Mouse (Mus musculus) gonadal fat pad, adult 2 months (tissue): ENCODE measurements around the gene Mrtfb. TPM values are rescaled to one million over a fixed set of nuclear protein-coding genes. Genes with fewer than 3 reads are reported as not detected.

Experiments
- DNase-seq: peaks from one replicate; pipeline ENCODE4 v3.0.0-alpha.2; 2012; ENCODE audit warnings: low read depth
- polyA plus RNA-seq: library from polyadenylated mRNA; depleted of rRNA; stranded (reverse); fragments of >200 nt; gene quantifications from 2 replicates; pipeline ENCODE4 v1.2.3, GENCODE M21; 2012

The Mrtfb gene
- polyA plus RNA-seq, 1 experiment, result 8.1 TPM

GRCm38 (mm10) chr16:13401591-13401990 lies 145.3 kb downstream of the Mrtfb start:
- no peak for DNase-seq

GRCm38 (mm10) chr16:13404656-13405055 lies 148.4 kb downstream of the Mrtfb start:
- no peak for DNase-seq

DNA sequence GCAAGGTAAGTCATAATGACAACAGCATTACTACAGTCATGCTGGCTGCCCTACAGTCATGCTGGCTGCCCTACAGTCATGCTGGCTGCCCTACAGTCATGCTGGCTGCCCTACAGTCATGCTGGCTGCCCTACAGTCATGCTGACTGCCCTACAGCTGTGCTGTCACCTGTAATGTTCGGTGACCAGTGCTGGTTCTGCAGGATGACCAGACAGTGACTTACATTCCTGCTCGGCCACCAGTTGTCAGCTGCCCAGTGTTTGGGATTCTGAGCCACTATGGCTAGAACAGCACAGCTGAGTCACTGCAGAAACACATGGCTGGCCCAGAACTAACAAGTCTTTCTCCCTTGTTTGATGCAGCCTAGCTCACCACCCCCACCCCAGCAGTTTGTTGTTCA lies 149.1 kb downstream of the Mrtfb start:
- DNase-seq, result no peak

DNA sequence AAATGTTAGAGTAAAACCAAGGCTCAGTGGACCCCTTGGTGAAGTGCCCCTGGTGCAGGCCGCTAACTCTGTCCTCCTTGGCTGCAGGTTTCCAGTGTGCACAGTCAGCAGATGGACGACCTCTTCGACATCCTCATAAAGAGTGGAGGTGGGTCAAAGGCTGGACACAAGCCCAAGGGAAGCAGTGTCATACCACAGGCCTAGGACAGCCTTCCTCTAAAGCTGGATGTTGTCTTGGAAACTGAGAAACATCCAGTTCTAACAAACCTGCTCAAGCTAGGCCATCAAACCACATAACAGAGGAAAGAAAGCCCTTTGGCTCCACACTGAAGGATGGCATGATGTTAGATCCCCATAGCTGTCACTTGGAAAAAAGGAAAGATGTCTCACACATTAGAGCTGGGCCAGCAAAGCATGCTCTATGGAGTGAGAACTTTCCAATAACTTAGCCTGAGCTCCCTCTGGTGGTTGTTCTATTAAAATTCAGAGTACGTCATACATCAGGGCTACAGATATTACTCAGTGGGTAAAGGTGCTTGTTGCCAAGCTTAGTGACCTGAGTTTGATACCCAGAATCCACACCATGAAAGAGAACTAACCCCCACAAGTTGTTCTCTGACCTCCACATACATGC lies 153.4 kb downstream of the Mrtfb start:
- DNase-seq, result no peak

DNA sequence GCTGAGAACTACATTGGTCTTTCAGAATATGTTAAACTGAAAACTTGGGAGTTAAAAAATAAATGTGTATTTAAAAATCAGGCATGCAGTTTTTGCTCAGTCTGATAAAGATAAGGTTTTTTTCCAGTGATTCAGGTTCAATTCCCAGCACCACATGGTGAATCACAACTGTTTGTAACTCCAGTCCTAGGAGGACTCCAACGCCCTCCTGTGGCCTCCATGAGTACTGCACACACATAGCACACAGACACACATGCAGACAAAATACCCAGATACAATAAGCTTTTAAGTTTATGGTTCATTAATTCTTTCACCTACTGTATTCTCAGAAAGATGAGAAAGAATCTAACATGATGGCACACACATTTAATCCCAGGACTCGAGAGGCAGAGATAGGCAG lies 154.5 kb downstream of the Mrtfb start:
- no peak for DNase-seq

DNA sequence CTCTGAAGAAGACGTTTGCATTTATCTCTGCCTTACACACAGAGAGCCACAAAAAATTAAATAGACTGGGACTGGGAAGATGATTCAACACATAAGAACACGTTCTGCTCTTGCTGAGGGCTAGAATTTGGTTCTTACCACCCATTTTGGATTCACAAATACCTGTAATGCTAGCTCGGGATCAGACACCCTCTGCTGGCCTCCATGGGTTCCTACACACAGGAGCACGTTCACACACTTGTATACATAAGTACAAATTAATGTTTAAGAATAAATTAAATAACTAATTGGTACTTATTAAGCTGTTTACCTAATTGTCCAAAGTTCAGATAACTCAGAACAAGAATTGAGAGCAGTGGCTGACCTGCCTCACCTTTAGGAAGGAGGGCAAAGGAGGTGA lies 155.2 kb downstream of the Mrtfb start:
- no peak for DNase-seq

- no peak for DNase-seq
Measured at GRCm38 (mm10) chr16:13414566-13414965, 158.3 kb downstream of the Mrtfb start.

- no peak for DNase-seq
Measured at GRCm38 (mm10) chr16:13414972-13415371, 158.7 kb downstream of the Mrtfb start.

GRCm38 (mm10) chr16:13415465-13415864 lies 159.2 kb downstream of the Mrtfb start:
- no peak for DNase-seq

DNA sequence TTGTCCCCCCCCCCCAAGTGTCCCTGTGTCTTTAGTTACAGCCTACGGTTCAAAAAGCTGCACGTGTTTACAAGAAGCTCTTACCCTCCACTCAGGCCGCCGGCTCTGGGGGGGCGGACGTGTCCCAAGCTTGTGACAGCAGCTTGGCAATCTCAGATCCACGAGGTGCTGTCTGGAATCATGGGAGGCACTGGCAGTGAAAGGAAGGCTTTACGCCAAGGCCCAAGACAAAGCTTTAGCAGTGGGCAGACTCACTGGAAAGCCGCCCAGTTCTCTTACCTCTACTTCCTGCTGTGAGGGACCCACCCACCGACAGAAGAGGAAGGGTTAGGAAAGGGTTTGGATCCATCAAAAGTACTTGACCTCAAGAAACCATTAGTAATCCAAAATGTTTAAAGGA lies 160.2 kb downstream of the Mrtfb start:
- DNase-seq, result no peak

- DNase-seq, result no peak
Measured at GRCm38 (mm10) chr16:13417904-13418303, 161.6 kb downstream of the Mrtfb start.

- DNase-seq, result no peak
Measured at GRCm38 (mm10) chr16:13419752-13420151, 163.5 kb downstream of the Mrtfb start.

DNA sequence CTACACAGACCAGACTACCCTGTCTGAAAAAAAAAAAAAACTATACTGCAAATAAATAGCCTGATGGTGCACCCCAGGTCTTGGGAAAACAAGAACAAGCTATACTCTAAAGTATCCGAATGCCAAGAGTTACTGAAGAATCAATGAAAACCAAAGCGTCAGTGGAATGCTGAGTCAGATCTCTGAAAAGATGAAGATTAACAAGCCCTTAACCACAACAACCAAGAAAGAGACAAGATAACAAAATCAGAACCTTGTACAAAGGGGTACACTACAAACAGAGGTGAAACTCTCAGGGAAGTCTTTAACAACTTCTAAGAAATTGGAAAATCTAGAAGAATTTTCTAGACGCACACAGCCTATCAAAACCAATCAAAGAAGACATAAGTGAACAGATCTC lies 166.2 kb downstream of the Mrtfb start:
- no peak for DNase-seq

DNA sequence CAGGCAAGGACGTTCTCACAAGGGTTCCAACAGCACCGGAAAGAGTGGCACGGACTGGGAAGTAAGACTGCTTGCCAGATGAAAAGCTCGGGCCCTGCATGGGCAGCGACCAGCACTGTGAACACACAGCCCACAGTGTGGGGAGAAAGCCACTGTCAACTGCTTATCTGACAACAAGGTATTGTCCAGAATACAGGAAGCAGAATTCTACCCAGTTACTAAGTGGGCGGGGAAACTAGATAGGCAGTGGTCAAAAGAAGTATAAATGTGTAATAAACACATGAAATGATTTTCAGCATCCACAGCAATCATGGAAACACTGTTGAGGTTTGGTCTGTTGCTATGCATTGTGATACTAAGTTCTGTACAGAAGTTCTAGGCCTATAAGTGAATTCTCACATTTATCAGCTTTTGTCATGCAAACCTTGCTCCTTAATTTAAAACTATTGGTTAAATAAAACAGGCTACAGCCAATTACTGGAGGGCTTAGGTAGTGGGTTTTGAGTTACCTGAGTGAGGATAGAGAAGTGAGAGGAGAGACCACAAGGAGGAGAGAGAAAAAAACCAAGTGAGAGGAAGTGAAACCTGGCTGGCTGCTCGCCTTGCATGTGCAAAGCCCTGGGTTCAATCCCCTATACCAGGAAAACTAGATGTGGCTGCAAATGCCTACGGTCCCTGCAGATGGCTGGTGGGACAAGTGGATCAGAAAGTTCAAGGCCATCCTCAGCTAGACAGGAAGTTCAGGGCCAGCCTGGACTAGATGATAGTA lies 167.5 kb downstream of the Mrtfb start:
- DNase-seq, result no peak

DNA sequence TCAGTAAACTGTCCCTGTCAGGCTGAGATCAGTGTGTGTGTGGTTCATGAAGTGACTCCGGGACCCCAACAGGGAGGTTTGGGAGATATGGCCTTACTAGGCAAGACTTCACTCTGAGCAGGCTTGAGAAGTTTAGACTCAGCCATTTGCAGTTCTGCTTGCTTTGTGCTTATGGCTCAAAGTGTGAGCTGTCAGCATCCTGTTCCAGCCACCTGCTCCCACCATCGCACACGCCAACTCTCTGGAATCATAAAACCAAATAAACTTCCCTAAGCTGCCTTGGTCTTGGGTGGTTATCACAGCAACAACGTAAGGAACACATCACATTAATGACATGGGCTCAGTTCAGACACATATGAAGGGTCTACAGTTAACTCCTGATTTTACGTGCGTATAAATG lies 169.5 kb downstream of the Mrtfb start:
- no peak for DNase-seq

DNA sequence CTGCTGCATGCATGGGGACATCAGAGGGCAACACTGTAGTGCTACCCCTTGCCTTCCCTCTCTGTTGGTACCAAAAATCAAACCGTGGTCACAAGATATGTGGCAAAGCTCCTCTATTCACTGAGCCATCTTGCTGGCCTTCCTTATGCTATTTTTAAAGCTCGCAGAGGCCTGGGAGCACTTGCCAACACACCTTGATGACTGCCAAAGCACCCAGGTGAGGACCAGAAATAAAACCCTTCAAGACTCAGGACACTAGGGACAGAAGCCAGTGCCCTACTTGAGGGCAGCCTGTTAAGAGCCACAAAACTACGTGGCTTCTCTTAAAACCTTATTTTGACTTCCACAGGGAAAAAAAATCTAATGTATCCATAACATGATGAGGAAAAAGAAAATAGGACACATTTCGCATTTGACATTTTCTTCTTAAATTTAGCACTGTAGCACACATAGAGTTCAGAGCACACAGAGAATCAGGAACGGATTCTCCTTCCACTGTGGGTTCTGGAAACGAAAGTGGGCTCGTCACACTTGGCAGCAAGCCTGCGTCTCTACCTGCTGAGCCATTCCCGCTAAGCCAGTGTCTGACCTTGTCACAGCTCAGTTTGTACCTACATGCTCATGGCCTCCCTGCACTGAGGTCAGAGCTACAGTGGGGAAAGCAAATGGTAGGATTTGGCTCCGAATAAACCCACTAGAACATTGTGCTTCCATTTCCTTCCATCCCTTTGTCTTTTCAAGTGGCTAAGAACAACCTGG lies 170.7 kb downstream of the Mrtfb start:
- no peak for DNase-seq

DNA sequence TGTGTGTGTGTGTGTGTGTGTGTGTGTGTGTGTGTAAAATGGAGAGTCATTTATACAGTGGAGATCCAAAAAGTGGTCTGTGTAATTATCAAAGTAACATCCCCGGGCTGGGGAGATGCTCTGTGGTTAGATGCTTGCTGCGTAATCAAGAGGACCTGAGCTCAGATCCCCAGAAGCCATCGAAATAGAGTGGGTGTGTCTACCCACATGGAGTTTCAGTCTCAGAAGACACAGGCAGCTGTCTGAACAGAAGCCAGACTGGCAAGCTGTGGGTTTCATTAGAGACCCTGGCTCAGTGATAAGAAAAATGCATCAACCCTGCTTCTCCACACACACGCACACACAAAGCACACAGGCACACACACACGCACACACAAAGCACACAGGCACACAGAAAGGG lies 171.8 kb downstream of the Mrtfb start:
- DNase-seq, result no peak

GRCm38 (mm10) chr16:13428806-13429205 lies 172.5 kb downstream of the Mrtfb start:
- DNase-seq, result no peak

GRCm38 (mm10) chr16:13429921-13430606 lies 173.8 kb downstream of the Mrtfb start:
- no peak for DNase-seq

GRCm38 (mm10) chr16:13430940-13431339 lies 174.7 kb downstream of the Mrtfb start:
- DNase-seq, result no peak

DNA sequence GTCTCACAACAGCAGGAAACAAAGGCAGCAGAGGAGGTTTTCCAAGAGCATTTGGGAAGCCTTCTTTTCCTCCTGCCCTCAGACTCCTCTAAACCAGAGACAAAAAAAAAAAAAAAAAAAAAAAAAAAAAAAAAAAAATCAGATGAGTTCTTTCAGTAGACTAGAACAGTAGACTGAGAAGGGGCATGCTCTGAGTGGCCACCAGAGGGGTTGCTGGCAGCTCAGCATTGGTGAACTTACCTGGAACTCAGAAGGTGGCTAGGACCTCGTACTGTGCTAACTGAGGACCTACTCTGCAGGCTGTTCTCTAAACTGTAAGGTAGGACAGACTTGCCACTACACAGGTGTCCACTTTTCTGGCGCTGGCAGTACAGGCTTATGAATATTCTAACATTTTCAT lies 179.3 kb downstream of the Mrtfb start:
- DNase-seq, result no peak

DNA sequence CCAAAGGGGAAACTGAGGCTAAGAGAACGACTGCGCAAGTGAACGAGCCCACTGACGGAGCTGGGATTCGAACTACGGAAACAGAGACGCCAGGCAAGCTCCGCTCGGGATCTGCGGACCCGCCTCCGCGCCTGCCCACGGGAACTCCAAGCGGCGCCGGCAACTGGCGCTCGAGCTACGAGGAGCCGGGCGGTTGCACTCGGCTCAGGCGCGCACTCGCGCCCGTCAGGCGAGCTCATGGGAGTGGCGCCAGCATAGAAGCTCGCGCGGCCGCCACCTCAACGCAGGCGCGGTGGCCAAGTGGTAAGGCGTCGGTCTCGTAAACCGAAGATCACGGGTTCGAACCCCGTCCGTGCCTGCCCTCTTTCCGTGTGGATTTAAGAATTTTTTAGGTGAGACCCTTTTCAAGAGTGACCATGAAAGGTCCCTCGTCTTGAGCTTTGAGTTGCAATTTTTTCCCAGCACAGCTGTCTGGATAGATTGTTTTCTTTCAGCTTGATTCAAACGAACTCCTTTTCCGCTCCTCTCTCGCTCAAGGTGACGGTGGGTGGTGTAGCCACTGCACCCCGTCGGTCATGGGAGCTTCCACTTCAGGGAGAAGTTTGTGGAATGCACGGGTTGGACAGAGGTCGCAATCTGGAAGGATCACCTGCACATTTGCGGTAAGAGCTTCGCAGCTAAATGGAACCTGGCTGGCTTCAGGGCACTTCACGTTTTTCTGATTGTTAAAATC lies 180.9 kb downstream of the Mrtfb start:
- no peak for DNase-seq
